Mouse (Mus musculus): Measurements from ENCODE around the gene Neurod2.

The Neurod2 gene

GRCm38 (mm10) chr11:98313790-98314323 lies 15.6 kb downstream of the Neurod2 start:
- peak; percentile 46 for DNase-seq

- peak; percentile 33 for DNase-seq
Measured at GRCm38 (mm10) chr11:98298484-98299205, 30.8 kb downstream of the Neurod2 start.

- DNase-seq: peak; percentile 84
Measured at GRCm38 (mm10) chr11:98297778-98298177, 31.7 kb downstream of the Neurod2 start.

GRCm38 (mm10) chr11:98296916-98297315 lies 32.5 kb downstream of the Neurod2 start:
- DNase-seq: peak; percentile 62

GRCm38 (mm10) chr11:98296277-98296676 lies 33.2 kb downstream of the Neurod2 start:
- no peak for DNase-seq

- no peak for DNase-seq
Measured at GRCm38 (mm10) chr11:98295013-98295585, 34.3 kb downstream of the Neurod2 start.

- peak; percentile 66 for DNase-seq
Measured at GRCm38 (mm10) chr11:98294188-98295012, 35.0 kb downstream of the Neurod2 start.

- DNase-seq: peak; percentile 42
Measured at GRCm38 (mm10) chr11:98293070-98293469, 36.4 kb downstream of the Neurod2 start.

GRCm38 (mm10) chr11:98290906-98291305 lies 38.5 kb downstream of the Neurod2 start:
- no peak for DNase-seq

GRCm38 (mm10) chr11:98289873-98290272 lies 39.6 kb downstream of the Neurod2 start:
- peak; percentile 65 for DNase-seq

GRCm38 (mm10) chr11:98287961-98288360 lies 41.5 kb downstream of the Neurod2 start:
- DNase-seq: no peak

- no peak for DNase-seq
Measured at GRCm38 (mm10) chr11:98287531-98287930, 41.9 kb downstream of the Neurod2 start.

- DNase-seq: peak; percentile 34
Measured at GRCm38 (mm10) chr11:98285368-98285767, 44.1 kb downstream of the Neurod2 start.

GRCm38 (mm10) chr11:98284230-98284629 lies 45.2 kb downstream of the Neurod2 start:
- no peak for DNase-seq

GRCm38 (mm10) chr11:98283740-98284139 lies 45.7 kb downstream of the Neurod2 start:
- DNase-seq: no peak

Measured in kidney, adult 9 months (tissue).